Mouse (Mus musculus) forebrain, embryonic 14.5 days (tissue): ENCODE measurements at regions not wholly inside any gene's neighbourhood (a gene's known extent, or its start where the extent isn't known, plus 50 kb on each side); places are given as distances from the start of the nearest gene placed in this dataset.

Experiments
- ATAC-seq: fragments of 200-750 bp; cut with Nextera tagmentation; 2 replicates; pipeline ENCODE4 v1.8.0; 2017; ENCODE audit warnings: mild to moderate bottlenecking, moderate library complexity
- DNase-seq: peaks from one replicate; pipeline ENCODE4 v3.0.0-alpha.2; 2015; ENCODE audit warnings: low spot score
- H3K27ac ChIP-seq: fragments of 300-500 bp; sonication (generic); 2 replicates; pipeline ENCODE4 v1.5.1; 2014; ENCODE audit warnings: low read depth, mild to moderate bottlenecking, control low read depth, low read length, moderate library complexity
- H3K27me3 ChIP-seq: fragments of 300-500 bp; sonication (generic); replicated peaks from 2 replicates; pipeline ENCODE4 v1.6.1; 2014; ENCODE audit warnings: low read length, control low read depth, mixed read lengths; ENCODE audit not compliant: control insufficient read depth, insufficient read depth
- H3K36me3 ChIP-seq: fragments of 300-500 bp; sonication (generic); 2 replicates; pipeline ENCODE4 v1.6.1; 2014; ENCODE audit warnings: low read length, control low read depth; ENCODE audit not compliant: control insufficient read depth, insufficient read depth
- H3K4me1 ChIP-seq: fragments of 300-500 bp; sonication (generic); 2 replicates; pipeline ENCODE4 v1.6.1; 2014; ENCODE audit warnings: antibody characterized with exemption, low read length, control low read depth; ENCODE audit not compliant: control insufficient read depth, insufficient read depth
- H3K4me2 ChIP-seq: fragments of 300-500 bp; sonication (generic); 2 replicates; pipeline ENCODE4 v1.6.1; 2014; ENCODE audit warnings: mild to moderate bottlenecking, control low read depth, low read length
- H3K4me3 ChIP-seq: fragments of 300-500 bp; sonication (generic); 2 replicates; pipeline ENCODE4 v1.5.1; 2014; ENCODE audit warnings: low read depth, low read length, control low read depth
- H3K9ac ChIP-seq: fragments of 300-500 bp; sonication (generic); 2 replicates; pipeline ENCODE4 v1.6.1; 2014; ENCODE audit warnings: mild to moderate bottlenecking, low read length, control low read depth, moderate library complexity
- H3K9me3 ChIP-seq: fragments of 300-500 bp; sonication (generic); replicated peaks from 2 replicates; pipeline ENCODE4 v1.6.1; 2016; ENCODE audit warnings: low read length, control low read depth, mixed read lengths; ENCODE audit not compliant: control insufficient read depth
- WGBS: fragments of 180-500 bp; shearing (Covaris S2); extraction: QIAGEN DNeasy Blood & Tissue Kit; methylation state at CpG from one replicate; pipeline ENCODE4 v1.1.7; 2014; 5-methylcytosine and 5-hydroxymethylcytosine counted together

GRCm38 (mm10) chr15:25269345-25269996, 144.1 kb downstream of the Basp1 start:
- Histone ChIP-seq H3K9ac (no peak overlapping the region), H3K27me3 (no peaks in the 10 kb centered on the region), H3K4me1 (no peaks in the 10 kb centered on the region; the same call in 1 of the 2 replicates), H3K27ac (no peak overlapping the region), H3K4me3 (no peak overlapping the region), H3K4me2 (no peak overlapping the region), H3K36me3 (no peaks in the 10 kb centered on the region), H3K9me3 (no peaks in the 10 kb centered on the region)
- DNase-seq (no peak), ATAC-seq (no peak)
- 78% methylated on average over 12 of the region's 12 CpGs for WGBS

DNA sequence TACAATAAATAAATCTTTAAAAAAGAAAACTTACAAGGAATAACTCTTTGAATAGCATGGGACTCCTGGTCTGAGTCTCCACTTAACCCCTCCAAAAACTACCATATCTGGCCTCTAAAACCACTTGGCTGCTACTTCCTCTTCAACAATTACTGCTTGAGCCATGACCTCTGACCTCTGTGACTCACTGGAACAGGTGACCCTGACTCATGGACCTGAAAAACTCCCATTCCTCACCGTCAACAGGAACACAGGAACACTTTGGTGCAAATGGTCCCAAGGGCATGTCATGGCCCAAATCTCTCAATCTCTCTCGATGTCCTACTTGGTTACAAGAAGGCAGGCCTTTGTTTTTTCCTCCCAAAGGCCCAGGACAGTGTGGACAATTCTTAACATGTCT, 145.1 kb downstream of the Basp1 start:
- Histone ChIP-seq H3K4me3 (no peak overlapping the region), H3K4me2 (no peak overlapping the region), H3K36me3 (no peaks in the 10 kb centered on the region), H3K27ac (no peak overlapping the region), H3K4me1 (no peaks in the 10 kb centered on the region; the same call in 1 of the 2 replicates), H3K9me3 (no peaks in the 10 kb centered on the region), H3K27me3 (no peaks in the 10 kb centered on the region), H3K9ac (no peak overlapping the region)
- DNase-seq = no peak
- 82% methylated on average over 2 of the region's 2 CpGs for WGBS
- ATAC-seq = no peak

- no peak overlapping the region for H3K27ac ChIP-seq
- H3K4me1 ChIP-seq = no peaks in the 10 kb centered on the region; the same call in 1 of the 2 replicates
- no peak for DNase-seq
- no peak overlapping the region for H3K9ac ChIP-seq
- WGBS = 97% methylated on average over 3 of the region's 3 CpGs
- H3K9me3 ChIP-seq = no peaks in the 10 kb centered on the region
- H3K4me2 ChIP-seq = no peak overlapping the region
- H3K36me3 ChIP-seq = no peaks in the 10 kb centered on the region
- H3K4me3 ChIP-seq = no peak overlapping the region
- ATAC-seq = no peak
- no peaks in the 10 kb centered on the region for H3K27me3 ChIP-seq
Observed at GRCm38 (mm10) chr15:25267509-25267908, 146.1 kb downstream of the Basp1 start.

GRCm38 (mm10) chr15:25252648-25253567, 160.7 kb downstream of the Basp1 start:
- WGBS = 70% methylated on average over 13 of the region's 13 CpGs
- Histone ChIP-seq H3K4me3 (no peak overlapping the region), H3K9ac (no peak overlapping the region), H3K9me3 (no peaks in the 10 kb centered on the region), H3K27ac (0 out of 2 replicates have a peak overlapping the region, but pooled peaks have one; percentile 24), H3K36me3 (no peaks in the 10 kb centered on the region), H3K4me1 (no peaks in the 10 kb centered on the region), H3K4me2 (no peak overlapping the region), H3K27me3 (no peaks in the 10 kb centered on the region)
- DNase-seq (peak; percentile 52), ATAC-seq (peak; percentile 81)

GRCm38 (mm10) chr15:25245631-25246030, 167.9 kb downstream of the Basp1 start:
- Histone ChIP-seq H3K4me3 (no peak overlapping the region), H3K4me1 (no peaks in the 10 kb centered on the region), H3K9ac (no peak overlapping the region), H3K36me3 (no peaks in the 10 kb centered on the region), H3K27ac (no peak overlapping the region), H3K4me2 (no peak overlapping the region), H3K9me3 (no peaks in the 10 kb centered on the region), H3K27me3 (no peaks in the 10 kb centered on the region)
- 93% methylated on average over 8 of the region's 8 CpGs for WGBS
- ATAC-seq (no peak), DNase-seq (no peak)

DNA sequence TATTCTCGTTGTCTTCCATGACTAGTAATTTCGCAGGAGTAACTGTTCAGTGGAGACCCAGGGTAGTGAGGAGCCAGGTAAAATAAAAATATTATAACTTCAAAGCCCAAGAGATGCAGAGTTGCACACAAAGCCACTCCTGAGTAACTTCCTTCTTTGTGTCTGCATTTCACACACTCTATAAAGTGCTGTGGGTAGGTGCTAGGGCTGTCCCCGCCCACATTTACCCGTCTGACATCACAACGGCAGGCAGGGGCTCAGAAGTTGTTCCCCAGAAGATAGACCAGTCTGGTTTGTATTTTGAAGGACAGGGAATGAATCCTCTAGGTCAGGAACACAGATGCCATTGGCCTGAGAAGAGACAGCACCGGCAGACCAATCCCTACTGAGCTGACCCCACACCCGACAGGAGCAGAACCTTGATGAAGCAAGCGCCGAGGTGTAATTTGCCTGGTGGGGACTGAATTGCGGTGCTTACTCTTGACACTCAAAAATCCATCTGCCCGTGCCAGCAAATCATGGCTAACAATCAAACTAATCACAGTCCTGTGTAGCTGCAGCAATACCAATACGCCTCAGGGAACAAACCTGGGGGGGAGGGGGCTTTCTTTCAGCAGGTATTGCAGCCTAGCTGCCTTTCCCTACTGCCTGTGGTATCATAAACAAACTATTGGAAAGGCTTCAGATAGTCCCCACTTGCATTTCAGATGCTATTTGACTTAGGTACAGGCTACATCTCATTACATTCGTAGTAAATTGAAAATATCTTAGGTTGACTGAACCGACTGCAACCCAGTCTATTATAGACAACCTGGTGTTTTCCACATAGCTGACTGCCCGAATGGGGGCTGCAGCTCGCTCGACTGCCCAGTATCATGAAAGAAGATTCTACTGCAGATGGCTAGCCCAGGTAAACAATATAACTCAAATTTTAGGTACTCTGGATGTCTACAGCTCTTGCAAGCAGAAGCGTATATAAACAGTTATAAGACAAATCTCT, 175.6 kb downstream of the Basp1 start:
- Histone ChIP-seq H3K9me3 (no peaks in the 10 kb centered on the region), H3K27ac (no peak overlapping the region), H3K4me1 (no peaks in the 10 kb centered on the region), H3K4me3 (no peak overlapping the region), H3K9ac (no peak overlapping the region), H3K36me3 (no peaks in the 10 kb centered on the region), H3K27me3 (no peaks in the 10 kb centered on the region), H3K4me2 (no peak overlapping the region)
- WGBS = 81% methylated on average over 18 of the region's 18 CpGs
- DNase-seq = peak; percentile 16
- ATAC-seq = no peak

- no peak for DNase-seq
- no peaks in the 10 kb centered on the region for H3K4me1 ChIP-seq
- 52% methylated on average over 6 of the region's 6 CpGs for WGBS
Observed at GRCm38 (mm10) chr15:25236191-25236723, 177.3 kb downstream of the Basp1 start.

DNA sequence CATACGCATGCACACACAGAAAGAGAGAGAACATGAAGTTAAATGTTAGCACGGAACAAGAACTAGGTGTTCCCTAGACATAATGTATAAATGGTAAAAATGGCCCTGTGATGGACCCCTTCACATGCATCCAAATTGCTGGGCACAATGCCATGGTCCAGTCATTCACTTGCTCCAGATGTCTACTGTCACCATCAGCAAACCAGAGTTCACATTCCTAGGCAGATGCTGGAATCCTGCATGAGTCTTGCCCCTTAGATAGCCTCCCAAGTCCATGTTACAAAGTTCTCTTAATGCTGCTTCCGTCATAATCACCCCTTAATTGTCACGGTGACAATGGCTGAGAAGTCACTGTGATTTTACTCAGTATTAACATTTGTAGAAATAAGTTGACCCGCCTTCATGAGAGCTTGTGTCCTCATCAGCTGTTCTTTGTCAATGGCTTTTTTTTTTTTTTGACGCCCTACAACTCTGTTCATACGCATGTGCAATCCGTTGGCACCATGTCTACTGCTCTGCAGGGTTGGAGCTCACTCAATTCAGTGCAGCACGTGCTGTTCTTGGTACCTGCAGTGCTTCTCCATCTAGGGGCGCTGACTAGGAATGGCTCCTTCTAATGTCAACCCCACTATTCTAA, 179.4 kb downstream of the Basp1 start:
- H3K4me3 ChIP-seq = no peak overlapping the region
- no peak overlapping the region for H3K4me2 ChIP-seq
- H3K9ac ChIP-seq = no peak overlapping the region
- H3K36me3 ChIP-seq = no peaks in the 10 kb centered on the region
- H3K27ac ChIP-seq = no peak overlapping the region
- no peaks in the 10 kb centered on the region for H3K9me3 ChIP-seq
- H3K4me1 ChIP-seq = peaks cover 4% of the 10 kb centered on the region; the same call in 1 of the 2 replicates
- DNase-seq (no peak), ATAC-seq (no peak)
- WGBS = 90% methylated on average over 10 of the region's 10 CpGs
- H3K27me3 ChIP-seq = peaks cover 2% of the 10 kb centered on the region; the same call in 1 of the 2 replicates

More at GRCm38 (mm10) chr15:25236191-25236723, 177.3 kb downstream of the Basp1 start:
- Histone ChIP-seq H3K4me2 (no peak overlapping the region), H3K4me3 (no peak overlapping the region), H3K27me3 (peaks cover 2% of the 10 kb centered on the region; the same call in 1 of the 2 replicates), H3K9me3 (no peaks in the 10 kb centered on the region), H3K36me3 (no peaks in the 10 kb centered on the region), H3K9ac (no peak overlapping the region), H3K27ac (no peak overlapping the region)
- no peak for ATAC-seq
